Mouse (Mus musculus): ENCODE results near the gene Klk14.

- TF ChIP-seq CTCF (IDR thresholded peaks at IDR 0.05; ENCODE audit: borderline replicate concordance, extremely low read depth, insufficient read depth, insufficient read length) (no peak), POLR2A (IDR thresholded peaks at IDR 0.05; ENCODE audit: borderline replicate concordance, extremely low read depth, insufficient read depth, insufficient read length, poor library complexity, severe bottlenecking) (no peak)
Observed at GRCm38 (mm10) chr7:43710031-43710430, 19.8 kb downstream of the Klk14 start.
